Mouse (Mus musculus) forebrain, embryonic 12.5 days (tissue): ENCODE data around the gene Ide. TPM values are rescaled to one million over a fixed set of nuclear protein-coding genes. Genes with fewer than 3 reads are reported as not detected.
A peak's percentile ranks its signal among the peaks of the same experiment; 100 is the strongest.
"Not testable (repeated sequence)": the region's sequence is repeated elsewhere in the genome, so short reads cannot be mapped to it uniquely, and the experiment has no call there.

Experiments used
- ATAC-seq: fragments of 200-750 bp; cut with Nextera tagmentation; 2 replicates; pipeline ENCODE4 v1.8.0; 2017; ENCODE audit warnings: moderate TSS enrichment; ENCODE audit not compliant: low FRiP score
- H3K27ac ChIP-seq: fragments of 300-500 bp; sonication (generic); 2 replicates; pipeline ENCODE4 v1.5.1; 2016; ENCODE audit warnings: mild to moderate bottlenecking
- H3K27me3 ChIP-seq: fragments of 300-500 bp; sonication (generic); 2 replicates; pipeline ENCODE4 v1.6.1; 2016; ENCODE audit warnings: mild to moderate bottlenecking
- H3K36me3 ChIP-seq: fragments of 300-500 bp; sonication (generic); replicated peaks from 2 replicates; pipeline ENCODE4 v1.6.1; 2016; ENCODE audit warnings: mild to moderate bottlenecking
- H3K4me1 ChIP-seq: fragments of 300-500 bp; sonication (generic); 2 replicates; pipeline ENCODE4 v1.6.1; 2016
- H3K4me2 ChIP-seq: fragments of 300-500 bp; sonication (generic); 2 replicates; pipeline ENCODE4 v1.6.1; 2016; ENCODE audit warnings: mild to moderate bottlenecking, moderate library complexity
- H3K4me3 ChIP-seq: fragments of 300-500 bp; sonication (generic); replicated peaks from 2 replicates; pipeline ENCODE4 v1.5.1; 2016; ENCODE audit warnings: mild to moderate bottlenecking
- H3K9ac ChIP-seq: fragments of 300-500 bp; sonication (generic); 2 replicates; pipeline ENCODE4 v1.6.1; 2016; ENCODE audit warnings: mild to moderate bottlenecking
- H3K9me3 ChIP-seq: fragments of 300-500 bp; sonication (generic); 2 replicates; pipeline ENCODE4 v1.6.1; 2016
- WGBS: fragments of 180-500 bp; shearing (Covaris S2); methylation state at CpG from one replicate; pipeline ENCODE4 v1.1.7; 2016; 5-methylcytosine and 5-hydroxymethylcytosine counted together
- polyA plus RNA-seq: library from polyadenylated mRNA; unstranded; fragments of >200 nt; fragmentation: Nextera tagmentation; extraction: Ambion mirVana; gene quantifications from 2 replicates; pipeline ENCODE4 v1.2.1, GENCODE M21; 2016

The Ide gene
- polyA plus RNA-seq, 1 experiment from 2014 or later: 53.1 TPM

DNA sequence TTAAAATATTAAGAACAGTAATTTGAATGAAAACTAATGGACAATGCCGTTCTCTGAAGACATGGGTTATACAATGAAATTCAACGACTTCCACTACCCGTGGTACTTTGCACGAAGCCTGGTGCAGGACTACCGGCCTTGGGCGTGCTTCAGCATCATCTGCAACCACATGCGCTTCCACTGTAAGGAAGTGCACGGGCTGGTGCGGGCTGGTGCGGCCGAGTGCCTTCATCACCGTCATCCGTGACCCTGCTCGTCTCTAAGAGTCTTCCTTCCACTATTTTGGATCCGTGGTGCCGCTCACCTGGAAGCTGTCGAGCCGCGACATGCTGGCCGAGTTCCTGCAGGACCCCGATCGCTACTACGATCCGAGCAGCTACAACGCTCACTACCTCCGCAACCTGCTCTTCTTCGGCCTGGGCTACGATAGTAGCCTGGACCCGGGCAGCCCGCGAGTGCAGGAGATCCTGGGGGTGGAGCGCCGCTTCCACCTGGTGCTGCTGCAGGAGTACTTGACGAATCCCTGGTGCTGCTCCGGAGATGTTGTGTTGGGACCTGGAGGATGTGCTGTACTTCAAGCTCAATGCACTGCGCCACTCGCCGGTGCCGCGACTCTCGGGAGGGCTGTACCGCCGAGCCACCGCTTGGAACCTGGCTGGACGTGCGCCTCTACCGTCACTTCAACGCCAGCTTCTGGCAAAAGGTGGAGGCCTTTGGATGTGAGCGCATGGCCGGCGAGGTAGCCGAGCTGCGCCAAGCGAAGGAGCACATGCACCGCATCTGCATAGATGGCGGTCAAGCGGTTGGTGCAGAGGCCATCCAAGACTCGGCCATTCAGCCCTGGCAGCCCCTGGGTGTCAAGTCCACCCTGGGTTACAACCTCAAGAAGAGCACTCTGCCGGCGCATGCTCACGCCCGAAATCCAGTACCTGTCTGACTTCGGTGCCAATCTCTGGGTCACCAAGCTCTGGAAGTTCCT is 103.8 kb downstream of the Ide start:
- Histone ChIP-seq H3K9ac (peak overlapping the region; percentile 48), H3K27me3 (peaks cover 39% of the 10 kb centered on the region), H3K4me1 (peaks cover 20% of the 10 kb centered on the region), H3K4me3 (peak overlapping the region; percentile 46), H3K27ac (no peak overlapping the region), H3K36me3 (no peaks in the 10 kb centered on the region), H3K4me2 (peak overlapping the region; percentile 81), H3K9me3 (no peaks in the 10 kb centered on the region)
- 4% methylated on average over 63 of the region's 63 CpGs for WGBS
- peak; percentile 73 for ATAC-seq

DNA sequence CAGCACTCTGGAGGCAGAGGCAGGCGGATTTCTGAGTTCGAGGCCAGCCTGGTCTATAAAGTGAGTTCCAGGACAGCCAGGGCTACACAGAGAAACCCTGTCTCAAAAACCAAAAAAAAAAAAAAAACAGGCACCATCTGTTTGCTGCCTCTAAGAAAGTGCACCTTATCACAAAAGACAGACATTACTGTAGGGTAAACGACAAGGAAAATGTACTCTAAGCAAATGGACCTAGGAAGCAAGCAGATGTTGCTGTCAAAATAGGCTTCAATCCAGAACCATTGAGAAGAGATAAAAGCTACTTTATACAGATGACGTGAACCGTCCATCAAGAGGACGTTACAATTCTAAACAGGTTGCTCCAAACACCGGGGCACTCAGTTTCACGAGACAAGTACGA is 105.1 kb downstream of the Ide start:
- not testable (repeated sequence) for H3K9ac ChIP-seq, H3K4me2 ChIP-seq, H3K36me3 ChIP-seq, H3K27ac ChIP-seq, H3K4me1 ChIP-seq, H3K9me3 ChIP-seq, H3K4me3 ChIP-seq, ATAC-seq
- 82% methylated on average over 9 of the region's 9 CpGs for WGBS
- H3K27me3 ChIP-seq: peaks cover 37% of the 10 kb centered on the region

DNA sequence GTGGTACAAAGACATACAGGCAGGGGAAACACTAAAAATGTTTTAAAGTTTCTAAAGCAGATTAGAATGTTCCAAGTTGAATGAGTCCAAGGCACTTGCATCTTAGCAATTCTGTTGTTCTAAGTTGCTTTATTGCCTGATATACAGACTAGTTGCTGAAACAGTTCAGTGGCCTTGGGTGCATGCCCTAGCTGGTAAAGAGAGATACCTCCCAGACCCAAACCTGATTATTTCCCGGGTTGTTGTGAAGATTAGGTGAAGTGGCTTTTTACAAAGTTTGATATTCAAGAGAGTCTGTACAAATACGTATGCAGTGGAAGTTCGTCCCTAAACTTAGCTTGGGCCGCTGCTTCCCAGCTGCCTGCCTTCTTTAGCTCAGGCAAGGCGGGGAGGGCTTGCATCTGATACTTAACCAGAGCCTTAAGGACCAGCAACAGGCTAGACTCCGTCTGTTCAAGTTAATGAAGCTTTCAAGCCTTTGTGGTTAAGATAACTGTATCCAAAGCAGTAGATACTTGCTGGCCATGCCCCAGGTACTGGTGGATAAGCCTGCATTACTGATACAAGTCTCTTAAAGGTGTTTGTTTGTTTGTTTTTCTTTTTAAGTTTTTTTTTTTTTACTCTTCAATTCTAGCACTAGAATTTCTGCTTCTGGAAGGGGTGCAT is 112.3 kb downstream of the Ide start:
- H3K9ac ChIP-seq: no peak overlapping the region
- H3K4me3 ChIP-seq: no peak overlapping the region
- H3K36me3 ChIP-seq: peaks cover 23% of the 10 kb centered on the region
- H3K4me2 ChIP-seq: no peak overlapping the region
- no peaks in the 10 kb centered on the region for H3K27me3 ChIP-seq
- H3K4me1 ChIP-seq: no peaks in the 10 kb centered on the region
- H3K27ac ChIP-seq: no peak overlapping the region
- no peaks in the 10 kb centered on the region for H3K9me3 ChIP-seq
- no peak for ATAC-seq
- WGBS: 79% methylated on average over 6 of the region's 6 CpGs

Other genes starting within 250 kb of the Ide start
- 154 and 159 TPM in 2 replicates for gene March5, start 130.3 kb downstream of the Ide start, polyA plus RNA-seq
- gene Cpeb3, start 129.3 kb downstream of the Ide start, polyA plus RNA-seq: 3.7 and 6.1 TPM in 2 replicates
- gene Kif11, start 38.6 kb upstream of the Ide start, polyA plus RNA-seq: 99.0 and 107 TPM in 2 replicates
- 4.8 and 5.4 TPM in 2 replicates for gene Hhex, start 97.0 kb upstream of the Ide start, polyA plus RNA-seq
- gene Exoc6, start 212.6 kb upstream of the Ide start, polyA plus RNA-seq: 9.7 and 11.4 TPM in 2 replicates